Mouse (Mus musculus) lung, adult 2 months (tissue): ENCODE results near the gene Tlx2.

Experiments
- CTCF ChIP-seq: fragments of 200-500 bp; IDR thresholded peaks from 2 replicates; pipeline ENCODE4 v1.5.1; 2011; ENCODE audit warnings: mild to moderate bottlenecking, low read length, control low read depth; ENCODE audit not compliant: insufficient read depth
- POLR2A ChIP-seq: fragments of 200-500 bp; IDR thresholded peaks from 2 replicates; pipeline ENCODE4 v1.6.1; 2011; ENCODE audit warnings: low read depth, mild to moderate bottlenecking, control low read depth, low read length, borderline replicate concordance; ENCODE audit errors: extremely low read depth

DNA sequence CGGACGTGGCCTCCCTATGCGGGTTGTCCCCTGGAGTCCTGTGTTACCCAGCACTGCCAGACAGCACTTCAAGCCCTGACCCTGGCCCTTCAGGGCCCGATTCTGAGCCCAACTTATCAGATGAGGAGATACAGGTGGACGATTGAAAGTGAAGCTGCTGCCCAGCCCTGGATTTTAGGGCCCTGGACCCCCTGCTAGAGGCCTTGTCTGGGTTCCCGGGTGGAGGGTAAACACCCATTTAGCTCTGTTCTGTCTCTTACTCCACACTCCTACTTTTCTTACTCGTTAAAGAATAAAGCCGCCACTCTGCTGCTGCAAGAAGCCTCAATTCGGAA, 17.8 kb upstream of the Tlx2 start:
- no peak for TF ChIP-seq POLR2A
- TF ChIP-seq CTCF: no peak
